In the genomic region with DNA sequence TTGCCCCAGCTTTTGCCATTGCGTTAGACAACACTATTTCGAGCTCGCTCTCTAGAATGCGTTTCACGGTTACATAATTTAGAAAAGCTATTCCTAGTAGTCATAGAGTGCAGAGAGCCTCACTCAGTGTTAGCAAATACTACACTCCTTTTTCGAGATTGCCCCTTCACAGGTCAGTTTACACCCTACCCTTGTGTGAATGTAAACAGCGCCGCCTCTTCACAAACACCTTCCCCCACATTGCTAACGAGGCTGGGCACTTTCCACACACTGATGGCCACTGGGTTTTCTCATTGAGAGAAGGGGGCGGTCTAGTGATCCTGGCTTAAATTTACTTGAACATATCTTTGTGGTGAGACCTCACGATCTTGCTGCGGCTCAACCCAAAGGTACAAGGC, we compare ENCODE assay signal across 9 mouse cellular contexts. TPM values are rescaled to one million over a fixed set of nuclear protein-coding genes. Genes with fewer than 3 reads are reported as not detected.
DNase-seq lines count a peak whose midpoint lies in the region; ATAC-seq and TF ChIP-seq lines count a peak whose summit lies in the region.
"Had no signal": no experiment of that assay in that cellular context is flagged by ENCODE, and none has a peak within 500 bp of the region (broad histone marks: within the 10 kb centered on the region; RNA-seq: fewer than 3 reads in every experiment).

No protein-coding gene starts in this region.

- no peak for DNase-seq in heart, postnatal 25 days (ENCODE audit: low spot score)
- DNase-seq in layer of hippocampus, postnatal 10 days (ENCODE audit: low spot score in 2 of 2), result no peak
- no peak for DNase-seq in cerebellum, adult 11 months

- peak overlapping the region; percentile 71; the same call in 1 of the 2 replicates for H3K27ac ChIP-seq in heart, embryonic 15.5 days
- H3K27ac ChIP-seq in cortical plate, adult 2 months (ENCODE audit: insufficient read depth, low read length), result no peak overlapping the region
- H3K27ac ChIP-seq in intestine, embryonic 15.5 days, result peak overlapping the region; percentile 55; the same call in 1 of the 2 replicates
- H3K27ac ChIP-seq in midbrain, embryonic 12.5 days (replicated peaks), result peak overlapping the region; percentile 61

- H3K9ac ChIP-seq in heart, embryonic 15.5 days, result peak overlapping the region; percentile 43
- peak overlapping the region; percentile 54 for H3K9ac ChIP-seq in intestine, embryonic 15.5 days
- H3K9ac ChIP-seq in midbrain, embryonic 12.5 days (replicated peaks), result peak overlapping the region; percentile 71

- intact Hi-C loops in heart, postnatal 25 days (cut with DNase I), result no loop called here

- no peak for TF ChIP-seq POLR2A in cortical plate, adult 2 months (IDR thresholded peaks at IDR 0.05; ENCODE audit: extremely low read depth, insufficient read depth, low read length)

- H3K36me3 ChIP-seq in heart, embryonic 15.5 days, result no peaks in the 10 kb centered on the region
- H3K36me3 ChIP-seq in intestine, embryonic 15.5 days, result no peaks in the 10 kb centered on the region
- peaks cover 20% of the 10 kb centered on the region for H3K36me3 ChIP-seq in midbrain, embryonic 12.5 days

- TF ChIP-seq CTCF in cortical plate, adult 2 months (IDR thresholded peaks at IDR 0.05; ENCODE audit: extremely low read depth, insufficient read depth, low read length), result no peak

- peaks cover 18% of the 10 kb centered on the region for H3K4me1 ChIP-seq in heart, embryonic 15.5 days (replicated peaks)
- H3K4me1 ChIP-seq in cortical plate, adult 2 months (ENCODE audit: control insufficient read depth, insufficient read depth, low read length), result peaks cover 4% of the 10 kb centered on the region
- peaks cover 16% of the 10 kb centered on the region for H3K4me1 ChIP-seq in intestine, embryonic 15.5 days (replicated peaks)
- peaks cover 39% of the 10 kb centered on the region for H3K4me1 ChIP-seq in midbrain, embryonic 12.5 days

- peak overlapping the region; percentile 81 for H3K4me3 ChIP-seq in heart, embryonic 15.5 days
- H3K4me3 ChIP-seq in cortical plate, adult 2 months (ENCODE audit: insufficient read depth, low read length), result peak overlapping the region; percentile 35
- peak overlapping the region; percentile 86 for H3K4me3 ChIP-seq in intestine, embryonic 15.5 days (replicated peaks)
- H3K4me3 ChIP-seq in midbrain, embryonic 12.5 days, result peak overlapping the region; percentile 78

- WGBS in heart, embryonic 15.5 days, result 3% methylated on average over 12 of the region's 12 CpGs
- 3% methylated on average over 12 of the region's 12 CpGs for WGBS in intestine, embryonic 15.5 days
- WGBS in midbrain, embryonic 12.5 days, result 5% methylated on average over 12 of the region's 12 CpGs

- no peaks in the 10 kb centered on the region; the same call in 1 of the 2 replicates for H3K9me3 ChIP-seq in heart, embryonic 15.5 days (replicated peaks)
- H3K9me3 ChIP-seq in intestine, embryonic 15.5 days, result no peaks in the 10 kb centered on the region
- no peaks in the 10 kb centered on the region for H3K9me3 ChIP-seq in midbrain, embryonic 12.5 days

- no peak for ATAC-seq in heart, embryonic 15.5 days (replicated peaks; ENCODE audit: insufficient number of reproducible peaks, insufficient read depth, low FRiP score, low read depth)
- ATAC-seq in intestine, embryonic 15.5 days, result no peak; the same call in 1 of the 2 replicates
- ATAC-seq in midbrain, embryonic 12.5 days (ENCODE audit: low FRiP score, low read depth), result no peak
- ATAC-seq in megakaryocyte-erythroid progenitor cell, adult 5-6 weeks (replicated peaks; ENCODE audit: low FRiP score, low TSS enrichment, poor library complexity, severe bottlenecking), result no peak

- peak overlapping the region; percentile 94 for H3K4me2 ChIP-seq in heart, embryonic 15.5 days
- peak overlapping the region; percentile 92 for H3K4me2 ChIP-seq in intestine, embryonic 15.5 days (replicated peaks)
- H3K4me2 ChIP-seq in midbrain, embryonic 12.5 days (replicated peaks), result peak overlapping the region; percentile 96

- H3K27me3 ChIP-seq in heart, embryonic 15.5 days, result no peaks in the 10 kb centered on the region
- no peaks in the 10 kb centered on the region for H3K27me3 ChIP-seq in intestine, embryonic 15.5 days (replicated peaks)
- no peaks in the 10 kb centered on the region for H3K27me3 ChIP-seq in midbrain, embryonic 12.5 days
- H3K27me3 ChIP-seq: Patski had no signal

RNA-seq across cellular contexts. Expression of gene Cit, which starts 0.7 kb away (rescaled TPM):
- 19.9 and 20.9 TPM in 2 replicates for polyA plus RNA-seq in heart, embryonic 15.5 days (2015; fragmentation: Nextera tagmentation; extraction: Ambion mirVana)
- 1 to 10 TPM; 1.4 to 2.1 TPM for total RNA-seq in heart, postnatal 25 days (2021)
- polyA plus RNA-seq in cortical plate, adult 2 months (2012; rRNA removed), result 71.9 and 75.4 TPM in 2 replicates
- 25.7 and 26.2 TPM in 2 replicates for polyA plus RNA-seq in intestine, embryonic 15.5 days (2015; fragmentation: Nextera tagmentation; extraction: Ambion mirVana)
- 40.6 and 42.5 TPM in 2 replicates for polyA plus RNA-seq in midbrain, embryonic 12.5 days (2016; fragmentation: Nextera tagmentation; extraction: Ambion mirVana)
- 10 to 100 TPM; 42.8 to 52.6 TPM for total RNA-seq in layer of hippocampus, postnatal 10 days (2021)
- total RNA-seq in megakaryocyte-erythroid progenitor cell, adult 5-6 weeks (2014; fragmentation: Nextera tagmentation), result 51.8 and 59.3 TPM in 2 replicates
- total RNA-seq in megakaryocyte-erythroid progenitor cell, adult 5-6 weeks (2017), result 41.8 and 44.6 TPM in 2 replicates

Comparison
In these comparisons a context has a peak if more than half of its experiments do, and no peak if none do; other contexts are left out.
1. H3K4me3 ChIP-seq: peak in every context shown above with its lines; median percentile 86 in intestine, embryonic 15.5 days; 81 in heart, embryonic 15.5 days; 78 in midbrain, embryonic 12.5 days; 35 in cortical plate, adult 2 months.